Mouse (Mus musculus): ENCODE data around the gene Slc6a1.

Gene Slc6a1

DNA sequence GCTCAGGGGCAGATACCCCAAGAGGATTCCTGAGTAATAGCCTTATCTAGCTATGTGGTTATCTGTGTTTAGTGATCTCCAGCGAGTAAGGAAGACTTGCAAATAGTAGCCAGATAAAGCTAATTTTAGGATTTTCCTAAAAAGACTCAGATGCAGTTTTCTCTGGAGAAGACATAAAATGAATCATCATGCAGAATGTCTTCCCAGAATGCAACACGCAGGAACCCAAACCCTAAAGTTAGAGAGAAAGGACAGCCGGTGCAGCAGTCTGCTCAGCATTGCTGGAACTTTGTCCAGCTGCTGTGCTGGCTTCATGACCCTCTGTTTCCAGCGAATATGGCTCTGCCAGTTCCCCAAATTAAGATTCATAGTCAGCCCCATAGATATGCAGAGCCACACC is 72.2 kb downstream of the Slc6a1 start:
- DNase-seq (ENCODE audit: inconsistent ontology term): no peak

DNA sequence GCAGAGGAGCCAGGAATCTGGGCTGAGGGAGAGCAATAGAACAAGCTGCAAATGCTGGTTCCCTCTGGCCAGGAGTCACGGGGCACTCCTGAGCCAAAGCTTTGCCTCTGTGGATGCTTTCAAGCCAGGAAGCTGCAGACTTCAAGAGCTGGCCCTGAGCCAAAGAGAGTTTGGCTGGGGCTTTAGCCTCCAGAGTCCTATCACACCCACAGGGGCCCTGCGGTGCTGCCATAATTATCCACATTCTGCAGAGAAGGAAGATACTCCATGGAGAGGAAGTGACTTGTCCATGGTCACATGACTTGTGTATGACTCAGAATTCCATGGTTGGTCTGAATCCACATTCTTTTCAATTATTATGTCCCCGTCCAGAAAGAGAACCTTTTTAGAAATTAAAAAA is 75.7 kb downstream of the Slc6a1 start:
- peak; percentile 94 for DNase-seq (ENCODE audit: inconsistent ontology term)

DNA sequence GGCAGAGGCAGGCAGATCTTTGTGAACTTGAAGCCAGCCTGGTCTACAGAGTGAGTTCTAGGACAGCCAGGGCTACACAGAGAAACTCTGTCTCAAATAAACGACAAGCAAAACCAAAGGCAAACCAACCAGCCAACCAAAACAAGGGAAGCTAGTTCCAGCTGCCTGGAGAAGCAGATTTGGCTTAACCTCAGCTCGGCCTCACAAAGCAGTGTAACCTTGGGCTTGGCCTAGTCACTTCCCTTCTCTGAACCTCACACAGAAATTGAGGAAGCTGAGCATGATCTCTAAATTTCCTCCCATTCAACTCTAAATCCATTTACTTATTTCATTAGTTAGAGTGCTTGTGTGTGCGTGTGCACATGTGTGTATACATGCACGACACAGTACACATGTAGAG is 79.9 kb downstream of the Slc6a1 start:
- no peak for DNase-seq (ENCODE audit: inconsistent ontology term)

DNA sequence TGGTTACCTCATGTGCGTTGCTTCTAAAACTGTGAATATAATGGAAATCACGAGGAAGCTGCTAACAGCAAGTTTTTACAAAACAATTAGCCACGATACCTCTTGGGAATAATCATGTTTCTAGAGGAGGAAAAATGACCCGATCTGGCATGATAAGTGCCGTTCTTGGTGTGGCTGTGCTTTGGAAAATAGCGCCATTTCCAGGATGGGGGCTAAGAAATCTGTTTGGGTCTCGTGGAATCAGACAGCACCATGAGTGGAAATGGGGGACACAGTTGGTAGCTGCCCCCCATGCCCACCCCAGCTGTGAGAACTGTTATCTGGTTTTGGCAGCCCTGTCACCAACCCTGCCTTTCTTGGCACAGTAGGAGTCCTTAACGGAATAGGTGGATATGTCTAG is 81.3 kb downstream of the Slc6a1 start:
- no peak for DNase-seq (ENCODE audit: inconsistent ontology term)

DNA sequence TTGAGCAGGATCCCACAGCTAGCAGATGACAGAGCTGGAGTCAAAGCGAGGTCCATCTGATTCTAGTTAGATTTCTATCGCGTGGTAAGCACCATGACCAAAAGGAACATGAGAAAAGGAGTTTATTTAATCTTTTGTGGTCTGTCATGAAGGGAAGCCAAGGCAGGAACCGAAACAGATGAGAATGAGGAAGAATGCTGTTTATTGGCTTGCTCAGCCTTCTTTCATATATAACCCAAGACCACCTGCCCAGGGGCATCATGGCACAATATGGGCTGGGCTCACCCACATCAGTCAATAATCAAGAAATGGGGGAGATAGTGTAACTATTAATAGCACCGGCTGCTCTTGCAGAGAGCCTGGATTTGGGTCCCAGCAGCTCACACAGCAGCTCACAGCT is 82.3 kb downstream of the Slc6a1 start:
- DNase-seq (ENCODE audit: inconsistent ontology term): no peak

DNA sequence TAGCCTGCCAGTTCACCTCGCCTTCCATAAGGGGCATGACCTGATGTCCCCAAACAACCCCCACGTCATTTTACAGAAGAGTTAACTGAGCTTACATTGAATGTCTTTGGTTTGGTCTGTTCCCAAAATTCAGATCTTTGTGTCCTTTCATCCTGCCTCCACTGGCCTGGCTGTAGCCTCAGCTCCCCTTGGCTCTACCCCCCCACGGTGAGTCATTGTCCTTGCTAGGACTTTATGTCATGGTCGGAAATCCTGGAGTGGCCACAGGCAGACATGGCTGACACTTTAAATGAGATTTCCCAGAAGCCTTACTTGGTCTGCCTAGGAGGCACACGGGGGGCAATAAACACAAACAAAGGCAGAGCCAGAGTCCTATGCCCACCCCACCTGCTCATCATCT is 83.8 kb downstream of the Slc6a1 start:
- peak; percentile 21 for DNase-seq (ENCODE audit: inconsistent ontology term)
